Mouse (Mus musculus) myocyte (in vitro differentiated cells): ENCODE results near the gene Izumo1.

Source experiments
- MYOD1 ChIP-seq, 3 experiments: IDR thresholded peaks; one replicate each; pipeline ENCODE4 v1.6.1; 2011; ENCODE audit warnings: control low read depth in 2 of 3, low read depth in 2 of 3, mild to moderate bottlenecking in 2 of 3, moderate library complexity in 1 of 3; ENCODE audit not compliant: insufficient read length in 2 of 3, control insufficient read depth in 1 of 3
- POLR2A ChIP-seq: IDR thresholded peaks from one replicate; pipeline ENCODE4 v1.6.1; 2011; ENCODE audit warnings: low read depth, mild to moderate bottlenecking, control low read depth, moderate library complexity; ENCODE audit not compliant: insufficient read length
- TCF3 ChIP-seq: IDR thresholded peaks from one replicate; pipeline ENCODE4 v1.6.1; 2011; ENCODE audit warnings: low read depth, control low read depth; ENCODE audit not compliant: insufficient read length
- USF1 ChIP-seq: IDR thresholded peaks from one replicate; pipeline ENCODE4 v1.6.1; 2011; ENCODE audit warnings: low read depth, mild to moderate bottlenecking, control low read depth, moderate library complexity

GRCm38 (mm10) chr7:45585923-45586322 is 35.7 kb upstream of the Izumo1 start:
- no peak for TF ChIP-seq USF1
- no peak for TF ChIP-seq POLR2A
- no peak for TF ChIP-seq MYOD1 (IDR thresholded peaks at IDR 0.05; ENCODE audit: control insufficient read depth in 1 of 3, insufficient read length in 2 of 3, low read depth in 2 of 3)
- no peak for TF ChIP-seq TCF3
